Mouse (Mus musculus) ES-E14 (cell line): ENCODE measurements around the gene Cd52. TPM values are rescaled to one million over a fixed set of nuclear protein-coding genes. Genes with fewer than 3 reads are reported as not detected.

Source experiments
- DNase-seq: peaks from one replicate; pipeline ENCODE4 v3.0.0-alpha.2; 2013; ENCODE audit warnings: low read depth, low spot score
- H3K27ac ChIP-seq: 2 replicates; pipeline ENCODE4 v1.5.1; 2012; ENCODE audit warnings: low read depth, mild to moderate bottlenecking, low read length, moderate library complexity, mixed read lengths; ENCODE audit not compliant: poor library complexity, insufficient read depth, severe bottlenecking
- H3K36me3 ChIP-seq: 2 replicates; pipeline ENCODE4 v1.6.1; 2012; ENCODE audit warnings: mild to moderate bottlenecking, low read length, moderate library complexity, mixed read lengths; ENCODE audit not compliant: control insufficient read depth, poor library complexity, insufficient read depth, severe bottlenecking
- H3K4me1 ChIP-seq, 2 experiments: fragments of 150-350 bp in 1 of 2; sonication (generic) in 1 of 2; 2 replicates each; pipeline ENCODE4 v1.6.1; 2012; ENCODE audit warnings: low read length in 2 of 2, mild to moderate bottlenecking in 1 of 2, mixed read lengths in 1 of 2; ENCODE audit not compliant: control insufficient read depth in 2 of 2, insufficient read depth in 2 of 2, poor library complexity in 1 of 2
- H3K4me3 ChIP-seq, 2 experiments: fragments of 150-350 bp in 1 of 2; sonication (generic) in 1 of 2; 2 replicates each; pipeline ENCODE4 v1.5.1; 2012; ENCODE audit warnings: low read length in 2 of 2, low read depth in 1 of 2, mild to moderate bottlenecking in 1 of 2, mixed read lengths in 1 of 2; ENCODE audit not compliant: insufficient read depth in 1 of 2, poor library complexity in 1 of 2, severe bottlenecking in 1 of 2
- H3K9ac ChIP-seq: 2 replicates; pipeline ENCODE4 v1.6.1; 2012; ENCODE audit warnings: low read depth, mild to moderate bottlenecking, low read length, mixed read lengths; ENCODE audit not compliant: poor library complexity, insufficient read depth, severe bottlenecking
- H3K9me3 ChIP-seq: fragments of 150-350 bp; sonication (generic); 2 replicates; pipeline ENCODE4 v1.6.1; 2012; ENCODE audit warnings: low read depth, mild to moderate bottlenecking, low read length; ENCODE audit not compliant: control insufficient read depth, insufficient read depth
- CHD2 ChIP-seq: IDR thresholded peaks from 2 replicates; pipeline ENCODE4 v1.6.1; 2014; ENCODE audit warnings: mild to moderate bottlenecking, low read depth, low read length, inconsistent platforms
- HCFC1 ChIP-seq: IDR thresholded peaks from 2 replicates; pipeline ENCODE4 v1.6.1; 2012; ENCODE audit warnings: low read length, inconsistent platforms, borderline replicate concordance; ENCODE audit not compliant: insufficient read depth
- MAFK ChIP-seq: IDR thresholded peaks from 2 replicates; pipeline ENCODE4 v1.6.1; 2014; ENCODE audit warnings: mild to moderate bottlenecking, low read depth, low read length, inconsistent platforms; ENCODE audit not compliant: insufficient read depth
- ZC3H11A ChIP-seq: IDR thresholded peaks from 2 replicates; pipeline ENCODE4 v1.6.1; 2012; ENCODE audit warnings: low read depth, mild to moderate bottlenecking, inconsistent platforms, low read length, borderline replicate concordance
- ZNF384 ChIP-seq: IDR thresholded peaks from 2 replicates; pipeline ENCODE4 v1.6.1; 2012; ENCODE audit warnings: low read depth, low read length, inconsistent platforms
- in situ Hi-C, 2 experiments: fragments of 600-800 bp; cut with MboI; formaldehyde crosslinking; loops; one replicate each; pipeline ENCODE4 v1.15.1; 2025; ENCODE audit warnings: low sequenced_read_pairs in 2 of 2, inconsistent platforms in 1 of 2; ENCODE audit not compliant: unreplicated experiment in 2 of 2
- total RNA-seq: library from RNA; depleted of rRNA; stranded (reverse); fragments of 300-350 nt; gene quantifications from 2 replicates; pipeline ENCODE4 v1.2.3, GENCODE M21; 2012

Cd52 gene
- total RNA-seq, 1 experiment, result 13.0 TPM

- Histone ChIP-seq H3K4me1 (peaks cover 6 to 35% of the 10 kb centered on the region in 2 experiments), H3K9me3 (no peaks in the 10 kb centered on the region), H3K27ac (peak overlapping the region; percentile 31; the same call in 1 of the 2 replicates), H3K9ac (no peak overlapping the region), H3K4me3 (no peak overlapping the region), H3K36me3 (no peaks in the 10 kb centered on the region)
- peak; percentile 55 for DNase-seq
- no peak for TF ChIP-seq ZNF384
- TF ChIP-seq ZC3H11A, result no peak
- TF ChIP-seq HCFC1, result no peak
- no peak for TF ChIP-seq CHD2
- no peak for TF ChIP-seq MAFK
- in situ Hi-C loops, result no loop called here
These were observed 33.6 kb downstream of the Cd52 start for GRCm38 (mm10) chr4:134061166-134061830.

GRCm38 (mm10) chr4:134060135-134060865, 34.6 kb downstream of the Cd52 start, which contains the start of gene Crybg2:
TSS of gene Crybg2 (plus strand) at chr4:134060815.
- peak within 1 kb of the TSS; percentile 32 for H3K9ac ChIP-seq
- in situ Hi-C loops, result no loop called here

GRCm38 (mm10) chr4:134058908-134059307, 36.0 kb downstream of the Cd52 start:
- Histone ChIP-seq H3K36me3 (no peaks in the 10 kb centered on the region), H3K4me3 (peak overlapping the region; percentile 17 to 50; a peak in 3 of 4 replicates), H3K4me1 (peaks cover 6 to 26% of the 10 kb centered on the region in 2 experiments), H3K9ac (no peak overlapping the region; the same call in 1 of the 2 replicates), H3K9me3 (no peaks in the 10 kb centered on the region), H3K27ac (no peak overlapping the region)
- DNase-seq, result no peak
- TF ChIP-seq ZNF384 (no peak), CHD2 (no peak), ZC3H11A (no peak), MAFK (no peak), HCFC1 (no peak)
- in situ Hi-C loops, result no loop called here

More at GRCm38 (mm10) chr4:134060135-134060865, 34.6 kb downstream of the Cd52 start, which contains the start of gene Crybg2:
- H3K4me1 ChIP-seq, result peaks cover 6 to 30% of the 10 kb centered on the region in 2 experiments
- TF ChIP-seq ZNF384, result no peak
- TF ChIP-seq ZC3H11A, result no peak
- TF ChIP-seq CHD2, result no peak
- no peak for TF ChIP-seq MAFK
- no peak for TF ChIP-seq HCFC1
- no peaks in the 10 kb centered on the region for H3K36me3 ChIP-seq
- no peaks in the 10 kb centered on the region for H3K9me3 ChIP-seq
- H3K27ac ChIP-seq, result 0 out of 2 replicates have a peak within 1 kb of the TSS, but pooled peaks have one; percentile 31
- H3K4me3 ChIP-seq, result peak within 1 kb of the TSS; percentile 44 to 61
- DNase-seq, result no peak

GRCm38 (mm10) chr4:134058166-134058715, 36.6 kb downstream of the Cd52 start:
- peaks cover 6 to 26% of the 10 kb centered on the region in 2 experiments for H3K4me1 ChIP-seq
- TF ChIP-seq MAFK, result no peak
- no peak for TF ChIP-seq HCFC1
- no peak for TF ChIP-seq ZC3H11A
- no peak for TF ChIP-seq ZNF384
- no peak for TF ChIP-seq CHD2
- no peaks in the 10 kb centered on the region for H3K9me3 ChIP-seq
- no peak for DNase-seq
- peak overlapping the region; percentile 17 to 50; a peak in 3 of 4 replicates for H3K4me3 ChIP-seq
- in situ Hi-C loops, result no loop called here
- H3K36me3 ChIP-seq, result no peaks in the 10 kb centered on the region
- no peak overlapping the region; the same call in 1 of the 2 replicates for H3K9ac ChIP-seq
- no peak overlapping the region for H3K27ac ChIP-seq
